Mouse (Mus musculus) retina, adult 2 months (tissue): ENCODE results near the gene Endov.

ENCODE experiments used
- DNase-seq: peaks from one replicate; pipeline ENCODE4 v3.0.0-alpha.2; 2012; ENCODE audit warnings: low read depth, low spot score

Endov gene

DNA sequence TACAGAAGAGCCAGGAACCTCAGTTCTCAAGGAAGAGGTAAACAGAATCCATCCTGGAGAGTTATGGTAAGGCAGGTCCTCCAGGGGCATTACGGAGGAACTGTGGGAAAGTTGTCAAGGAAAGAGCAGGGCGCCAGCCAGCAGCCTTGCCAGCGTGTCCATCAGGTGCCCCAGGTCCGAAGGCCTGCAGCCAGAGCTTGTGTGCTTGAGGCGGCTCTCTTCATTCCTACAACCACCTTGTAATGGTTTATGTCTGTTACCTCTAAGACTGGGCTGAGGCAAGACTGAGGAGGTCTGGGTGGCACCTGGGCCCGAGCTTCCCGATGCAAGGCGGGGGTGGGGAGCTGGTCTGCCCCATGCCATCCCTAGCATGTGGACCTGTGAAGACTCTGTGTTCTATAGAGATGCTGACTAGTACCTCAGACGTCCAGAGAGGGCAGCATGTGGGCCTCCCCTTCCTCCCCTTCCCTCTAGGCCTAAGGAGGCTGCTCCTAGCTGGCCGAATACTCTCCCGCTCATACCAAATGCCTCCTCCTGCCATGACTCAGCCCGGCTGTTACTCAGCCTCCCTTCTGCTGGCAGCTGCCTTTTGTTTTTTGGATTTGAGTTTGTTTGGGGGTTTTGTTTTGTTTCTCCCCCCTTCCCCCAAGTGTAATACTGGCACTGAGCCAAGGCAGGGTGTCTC lies 25.7 kb downstream of the Endov start:
- no peak for DNase-seq

GRCm38 (mm10) chr11:119519387-119519786 lies 28.2 kb downstream of the Endov start:
- DNase-seq: no peak

DNA sequence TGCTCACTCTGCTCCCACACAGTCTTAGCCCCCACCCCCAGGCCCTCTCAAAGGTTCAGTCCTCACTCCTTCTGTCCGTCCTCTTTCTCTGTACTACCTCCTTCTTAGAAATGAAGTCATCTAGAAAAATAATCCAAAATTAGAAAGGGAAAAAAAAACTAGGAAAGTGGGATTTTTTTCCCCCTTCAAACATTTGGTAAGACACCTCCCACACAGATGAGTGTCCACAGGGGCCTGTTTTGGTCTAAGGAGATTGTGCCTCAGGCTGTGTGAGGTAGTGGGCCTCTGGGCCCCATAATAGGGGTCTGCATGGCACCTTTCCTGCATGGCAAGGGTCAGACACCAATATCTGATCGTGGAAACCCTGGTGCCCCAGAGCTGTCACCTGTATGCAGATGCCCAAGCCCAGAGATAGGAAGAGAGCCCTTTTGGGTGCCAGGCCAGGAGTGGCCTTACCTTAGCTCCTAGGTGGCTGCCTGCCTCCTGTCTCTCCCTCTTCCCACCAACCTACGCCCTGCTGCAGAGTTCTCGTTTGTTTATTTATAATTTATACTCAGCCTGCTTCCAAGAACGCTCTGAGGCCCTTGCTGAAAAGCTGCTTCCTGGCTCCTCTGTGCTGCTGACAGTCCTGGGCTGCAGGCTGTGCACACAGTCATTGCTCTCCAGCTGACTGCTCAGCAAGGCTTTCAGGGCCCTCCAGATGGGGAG lies 29.0 kb downstream of the Endov start:
- no peak for DNase-seq

DNA sequence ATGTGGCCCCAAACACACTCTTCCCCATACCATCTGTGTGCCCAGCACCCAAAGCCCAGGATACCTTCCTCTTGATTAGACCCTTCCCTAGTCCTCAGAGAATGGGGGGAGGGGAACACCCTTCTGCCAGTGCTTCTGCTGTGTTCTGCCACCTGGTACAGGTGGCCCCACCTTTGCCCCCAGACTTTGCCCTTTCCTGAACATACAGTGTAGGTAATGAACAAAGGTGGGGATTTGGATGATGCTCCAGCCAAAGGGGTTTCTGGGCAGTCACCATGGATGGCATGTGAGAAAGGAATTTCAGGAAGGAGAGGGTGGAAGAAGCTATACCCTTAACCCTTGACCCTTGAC lies 29.5 kb downstream of the Endov start:
- DNase-seq: no peak

DNA sequence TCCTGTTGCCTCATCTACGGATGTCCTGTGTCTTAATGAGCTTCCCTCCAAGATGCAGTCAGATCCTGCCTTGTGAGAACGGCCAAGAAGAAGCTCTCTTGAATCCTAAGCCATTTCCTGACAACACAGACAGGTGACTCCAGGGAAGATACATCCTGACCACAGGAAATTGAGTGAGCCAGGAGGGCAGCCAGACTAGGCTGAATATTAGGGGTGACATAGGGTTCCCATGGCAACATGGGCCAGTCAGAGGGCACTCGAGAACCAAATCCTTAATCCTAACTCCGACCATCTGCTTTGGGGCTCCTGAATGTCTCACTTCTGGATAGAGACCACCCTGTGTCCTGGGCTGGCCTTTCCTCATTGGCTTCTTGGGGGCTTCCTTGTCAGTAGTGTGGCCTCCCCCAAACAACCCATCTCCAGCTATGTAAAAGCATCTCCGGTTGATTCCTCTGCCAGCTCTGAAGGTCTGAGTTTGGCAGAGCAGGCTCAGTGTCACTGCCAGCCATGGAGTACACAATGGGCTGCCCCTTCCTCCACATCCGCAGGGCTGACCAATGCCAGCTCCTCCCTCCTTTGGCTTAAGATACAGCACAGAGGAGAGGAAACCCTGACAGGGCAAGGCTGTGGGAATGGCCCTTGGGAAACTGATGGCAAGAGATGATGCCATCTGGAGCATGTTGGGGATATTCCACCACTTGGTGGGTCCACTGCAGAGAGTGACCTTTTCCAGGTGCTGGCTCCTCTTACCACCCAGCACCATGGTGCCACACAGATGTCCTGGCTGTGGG lies 31.0 kb downstream of the Endov start:
- no peak for DNase-seq

DNA sequence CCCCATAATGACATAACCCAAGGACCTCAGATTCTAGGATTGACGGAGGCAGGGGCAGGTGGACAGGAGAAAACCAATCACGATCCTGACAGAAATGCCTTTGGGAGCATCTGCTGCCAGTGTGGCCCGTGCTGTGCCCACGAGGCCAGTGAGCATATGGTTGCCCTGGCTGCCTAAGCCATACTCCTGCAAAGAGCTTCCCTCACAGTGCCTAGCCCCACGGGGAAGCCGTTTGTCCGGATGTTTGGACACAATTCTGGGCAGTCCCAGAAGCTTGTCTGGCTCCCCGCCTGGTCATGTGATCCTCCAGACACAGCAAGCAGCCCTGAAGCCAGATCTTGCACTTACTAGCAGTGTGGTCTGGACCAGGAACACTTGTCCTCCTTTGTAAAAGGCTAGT lies 31.6 kb downstream of the Endov start:
- no peak for DNase-seq

- no peak for DNase-seq
Observed at GRCm38 (mm10) chr11:119523392-119523791, 32.2 kb downstream of the Endov start.

DNA sequence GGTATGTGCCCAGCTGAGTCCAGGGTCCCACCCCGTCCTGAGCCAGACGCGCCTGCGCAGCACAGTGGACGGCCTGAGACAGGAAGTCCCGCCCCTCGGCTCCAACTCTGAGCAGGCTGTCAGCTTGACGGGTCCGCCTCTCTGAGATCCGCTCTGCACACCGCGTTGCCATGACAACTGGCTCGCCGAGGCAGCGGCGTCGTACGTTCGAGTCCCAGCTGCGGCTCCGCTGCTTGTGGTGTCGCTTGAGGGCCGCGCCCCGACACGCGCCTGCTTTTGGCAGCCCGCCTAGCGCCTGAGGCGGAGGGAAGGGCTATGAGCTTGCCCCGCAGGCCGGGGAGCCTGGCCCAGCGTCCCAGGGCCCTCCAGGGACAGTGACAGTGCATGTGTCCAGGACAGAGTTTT lies 33.4 kb downstream of the Endov start:
- DNase-seq: peak; percentile 60

GRCm38 (mm10) chr11:119526068-119526966 lies 35.2 kb downstream of the Endov start:
- no peak for DNase-seq

DNA sequence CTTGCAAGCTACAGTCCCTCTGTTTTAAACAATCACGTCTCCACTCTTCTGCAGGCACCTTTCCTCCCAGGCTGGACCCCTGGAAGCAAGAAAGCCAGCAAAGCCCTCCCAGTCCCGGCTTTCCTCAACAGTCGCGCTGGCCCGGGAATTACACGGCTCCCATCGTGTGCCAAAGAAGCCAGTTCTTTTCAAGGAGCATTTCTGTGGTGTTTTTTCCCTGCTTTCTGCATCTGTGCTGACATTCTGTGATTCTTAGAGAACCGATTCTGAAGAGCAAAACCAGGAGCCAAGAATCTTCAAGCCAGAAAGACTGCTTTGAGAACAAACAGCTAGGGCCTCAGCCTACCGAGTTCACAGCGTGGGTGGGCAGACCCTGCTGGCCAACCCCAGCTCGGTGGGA lies 37.8 kb downstream of the Endov start:
- no peak for DNase-seq

GRCm38 (mm10) chr11:119532460-119532859 lies 41.3 kb downstream of the Endov start:
- no peak for DNase-seq

DNA sequence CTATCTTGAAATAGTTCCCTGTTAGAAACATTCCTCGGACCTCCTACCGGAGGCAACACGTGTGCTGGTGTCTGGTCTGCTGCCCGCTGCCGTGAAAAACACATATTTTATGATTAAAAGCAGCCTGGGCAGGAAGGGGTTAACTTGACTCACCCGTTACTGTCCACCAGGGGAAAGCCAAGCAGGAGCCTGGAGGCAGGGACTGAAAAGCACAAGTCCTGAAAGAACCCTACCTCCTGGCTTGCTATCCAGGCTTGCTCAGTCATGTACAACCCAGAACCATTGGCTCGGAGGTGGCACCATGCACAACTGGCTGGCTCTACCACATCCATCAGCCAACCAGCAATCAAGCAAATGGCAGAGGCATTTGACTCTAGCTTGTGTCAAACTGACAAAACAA lies 42.6 kb downstream of the Endov start:
- DNase-seq: no peak

- no peak for DNase-seq
Observed at GRCm38 (mm10) chr11:119539944-119540343, 48.8 kb downstream of the Endov start.

- no peak for DNase-seq
Observed at GRCm38 (mm10) chr11:119540560-119540959, 49.4 kb downstream of the Endov start.

GRCm38 (mm10) chr11:119541082-119541481 lies 49.9 kb downstream of the Endov start:
- DNase-seq: no peak

- no peak for DNase-seq
Observed at GRCm38 (mm10) chr11:119542371-119542770, 51.2 kb downstream of the Endov start.

GRCm38 (mm10) chr11:119542886-119543285 lies 51.7 kb downstream of the Endov start:
- DNase-seq: no peak

GRCm38 (mm10) chr11:119543816-119544517 lies 52.8 kb downstream of the Endov start:
- DNase-seq: no peak

DNA sequence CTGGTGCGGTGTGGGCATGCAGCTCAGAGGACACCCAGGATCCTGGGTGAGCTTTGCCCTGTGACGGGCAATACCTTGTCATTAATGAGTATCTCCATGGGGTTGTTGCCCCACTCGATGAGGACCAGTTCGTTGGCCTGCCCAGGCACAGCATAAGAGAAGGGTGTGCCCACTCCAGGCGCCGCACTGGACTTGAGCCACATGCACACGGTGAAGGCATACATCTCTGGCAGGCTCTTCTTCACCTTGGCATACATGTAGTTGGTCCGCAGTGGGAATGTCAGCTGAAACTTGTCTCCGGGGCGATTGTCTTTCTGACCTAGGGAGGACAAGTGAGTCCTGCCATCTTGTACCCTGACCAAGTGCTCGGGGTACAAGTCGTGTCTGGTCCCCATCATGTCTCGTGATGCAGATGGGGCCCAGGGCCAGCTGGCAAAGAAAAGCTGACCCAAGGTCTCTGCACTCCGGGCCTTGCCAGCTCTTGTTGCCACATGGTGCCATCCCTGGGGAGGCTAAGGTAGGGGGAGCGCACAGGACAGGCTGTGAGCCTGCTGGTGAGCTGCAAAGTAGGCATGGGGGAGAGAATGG lies 53.5 kb downstream of the Endov start:
- DNase-seq: no peak

GRCm38 (mm10) chr11:119545281-119545680 lies 54.1 kb downstream of the Endov start:
- DNase-seq: no peak
